Mouse (Mus musculus) stomach, postnatal 0 days (tissue): ENCODE data around the gene Vps16. TPM values are rescaled to one million over a fixed set of nuclear protein-coding genes. Genes with fewer than 3 reads are reported as not detected.

Experiments
- ATAC-seq: fragments of 200-750 bp; cut with Nextera tagmentation; 2 replicates; pipeline ENCODE4 v1.8.0; 2017; ENCODE audit not compliant: low FRiP score, low TSS enrichment
- DNase-seq: peaks from one replicate; pipeline ENCODE4 v3.0.0-alpha.2; 2016; ENCODE audit warnings: low spot score
- H3K27ac ChIP-seq: fragments of 300-500 bp; sonication (generic); replicated peaks from 2 replicates; pipeline ENCODE4 v1.5.1; 2014; ENCODE audit warnings: mild to moderate bottlenecking, control low read depth
- H3K27me3 ChIP-seq: fragments of 300-500 bp; sonication (generic); 2 replicates; pipeline ENCODE4 v1.6.1; 2014; ENCODE audit warnings: low read length; ENCODE audit not compliant: control insufficient read depth, insufficient read depth
- H3K36me3 ChIP-seq: fragments of 300-500 bp; sonication (generic); 2 replicates; pipeline ENCODE4 v1.6.1; 2014; ENCODE audit warnings: low read length, mixed read lengths; ENCODE audit not compliant: control insufficient read depth, insufficient read depth
- H3K4me1 ChIP-seq: fragments of 300-500 bp; sonication (generic); replicated peaks from 2 replicates; pipeline ENCODE4 v1.6.1; 2014; ENCODE audit warnings: antibody characterized with exemption; ENCODE audit not compliant: control insufficient read depth, insufficient read depth
- H3K4me2 ChIP-seq: fragments of 300-500 bp; sonication (generic); replicated peaks from 2 replicates; pipeline ENCODE4 v1.6.1; 2014; ENCODE audit warnings: low read depth, mild to moderate bottlenecking, control low read depth, moderate library complexity
- H3K4me3 ChIP-seq: fragments of 300-500 bp; sonication (generic); 2 replicates; pipeline ENCODE4 v1.5.1; 2014; ENCODE audit warnings: low read depth, low read length, control low read depth
- H3K9ac ChIP-seq: fragments of 300-500 bp; sonication (generic); 2 replicates; pipeline ENCODE4 v1.6.1; 2014; ENCODE audit warnings: mild to moderate bottlenecking, low read length, control low read depth, mixed read lengths
- H3K9me3 ChIP-seq: fragments of 300-500 bp; sonication (generic); 2 replicates; pipeline ENCODE4 v1.6.1; 2016; ENCODE audit warnings: low read length; ENCODE audit not compliant: control insufficient read depth
- CTCF ChIP-seq: IDR thresholded peaks from 2 replicates; pipeline ENCODE4 v1.5.1; 2016; ENCODE audit warnings: antibody characterized with exemption, low read depth, mild to moderate bottlenecking, moderate library complexity
- EP300 ChIP-seq: optimal IDR thresholded peaks from 2 replicates; pipeline ENCODE3; 2016; ENCODE audit warnings: antibody characterized with exemption
- WGBS: fragments of 180-500 bp; shearing (Covaris S2); extraction: QIAGEN DNeasy Blood & Tissue Kit; methylation state at CpG from one replicate; pipeline ENCODE4 v1.1.7; 2014; 5-methylcytosine and 5-hydroxymethylcytosine counted together
- polyA plus RNA-seq: library from polyadenylated mRNA; unstranded; fragments of >200 nt; fragmentation: Nextera tagmentation; extraction: Ambion mirVana; gene quantifications from 2 replicates; pipeline ENCODE4 v1.2.1, GENCODE M21; 2015

Gene Vps16
- polyA plus RNA-seq, 1 experiment from 2014 or later: 37.0 TPM

DNA sequence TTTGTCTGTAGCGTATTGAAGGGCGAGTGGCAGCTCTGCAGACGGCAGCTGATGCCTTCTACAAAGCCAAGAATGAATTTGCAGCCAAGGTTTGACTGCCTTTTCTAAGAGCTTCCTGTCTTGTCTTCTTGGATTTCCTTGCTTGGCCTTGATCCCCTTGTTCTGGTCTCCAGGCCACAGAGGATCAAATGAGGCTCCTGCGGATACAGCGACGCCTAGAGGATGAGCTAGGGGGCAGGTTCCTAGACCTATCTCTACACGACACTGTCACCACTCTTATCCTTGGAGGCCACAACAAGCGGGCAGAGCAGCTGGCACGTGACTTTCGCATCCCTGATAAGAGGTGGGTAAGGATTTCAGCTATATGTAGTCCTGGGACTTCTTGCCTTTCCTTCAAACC lies 18.0 kb downstream of the Vps16 start:
- Histone ChIP-seq H3K4me3 (no peak overlapping the region), H3K9me3 (no peaks in the 10 kb centered on the region), H3K9ac (no peak overlapping the region), H3K27ac (no peak overlapping the region), H3K4me2 (no peak overlapping the region), H3K36me3 (peaks cover 28% of the 10 kb centered on the region), H3K4me1 (no peaks in the 10 kb centered on the region), H3K27me3 (no peaks in the 10 kb centered on the region)
- TF ChIP-seq EP300: no peak
- no peak for TF ChIP-seq CTCF
- DNase-seq (no peak), ATAC-seq (no peak)
- WGBS: 89% methylated on average over 10 of the region's 10 CpGs

DNA sequence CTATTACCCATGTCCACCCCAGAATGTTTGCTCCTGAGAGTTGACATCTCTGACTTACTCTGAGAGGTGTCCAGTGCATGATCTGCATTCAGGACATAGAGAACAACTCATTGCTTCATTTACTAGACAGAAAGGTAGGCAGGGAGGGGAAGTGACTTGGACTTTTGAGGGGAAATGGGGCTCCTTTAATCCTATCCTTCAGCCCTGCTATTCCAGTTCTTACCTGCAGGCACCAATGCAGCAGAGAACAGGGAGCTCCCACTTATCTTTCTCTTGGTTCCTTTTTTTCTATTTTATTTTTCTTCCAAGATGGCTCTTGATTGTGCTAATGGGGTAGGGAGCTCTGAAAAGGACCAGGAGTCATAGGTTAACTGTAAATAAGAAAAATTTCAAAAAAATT lies 24.3 kb downstream of the Vps16 start:
- H3K4me3 ChIP-seq: no peak overlapping the region
- no peak overlapping the region for H3K9ac ChIP-seq
- H3K27me3 ChIP-seq: no peaks in the 10 kb centered on the region
- no peak overlapping the region for H3K4me2 ChIP-seq
- DNase-seq (no peak), ATAC-seq (no peak)
- TF ChIP-seq CTCF (peak; percentile 30), EP300 (no peak)
- H3K27ac ChIP-seq: no peak overlapping the region
- H3K36me3 ChIP-seq: 0 out of 2 replicates have a peak, but pooled peaks cover 2% of the 10 kb centered on the region
- H3K4me1 ChIP-seq: peaks cover 6% of the 10 kb centered on the region; the same call in 1 of the 2 replicates
- no peaks in the 10 kb centered on the region for H3K9me3 ChIP-seq

DNA sequence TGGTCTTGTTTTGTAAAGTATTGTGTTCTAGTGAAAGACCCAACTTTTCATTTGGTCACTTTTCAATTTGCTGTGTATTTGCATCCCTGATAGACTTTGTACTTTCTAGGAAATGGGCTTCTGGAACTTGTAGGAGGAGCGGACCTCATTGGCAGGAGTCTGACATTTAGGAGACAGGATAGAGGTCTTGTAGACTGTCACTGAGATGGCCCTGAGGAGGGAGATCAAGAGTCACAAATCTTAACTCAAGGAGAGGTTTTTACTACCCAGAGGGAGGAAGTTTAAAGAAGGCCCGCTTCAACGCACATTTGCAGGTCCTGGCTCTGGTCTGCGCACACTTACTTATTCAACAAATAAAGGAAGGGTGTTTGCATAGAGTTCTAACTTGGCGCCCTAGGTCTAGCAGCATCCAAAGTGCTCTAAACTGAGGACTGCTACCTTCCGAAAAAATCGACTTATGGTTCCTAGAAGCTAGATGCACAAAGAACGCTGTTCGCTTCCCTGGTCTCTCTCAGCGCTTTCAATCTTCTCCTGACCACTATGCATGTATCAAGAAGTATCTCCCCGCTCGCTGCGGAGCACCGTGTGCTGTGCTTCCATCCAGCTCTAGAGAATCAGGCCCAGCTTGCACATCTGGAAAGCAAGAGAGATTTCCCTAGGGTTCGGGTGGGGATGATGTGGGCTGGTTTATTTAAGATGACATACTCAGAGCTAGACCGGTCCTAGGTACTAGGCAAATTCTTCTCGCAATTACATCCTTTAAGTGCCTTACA lies 25.1 kb downstream of the Vps16 start:
- ATAC-seq: 0 out of 2 replicates have a peak, but pooled peaks have one; percentile 2
- Histone ChIP-seq H3K27me3 (no peaks in the 10 kb centered on the region), H3K27ac (0 out of 2 replicates have a peak overlapping the region, but pooled peaks have one; percentile 87), H3K4me1 (peaks cover 6% of the 10 kb centered on the region; the same call in 1 of the 2 replicates), H3K9me3 (no peaks in the 10 kb centered on the region), H3K9ac (peak overlapping the region; percentile 81), H3K4me3 (peak overlapping the region; percentile 70), H3K36me3 (no peaks in the 10 kb centered on the region), H3K4me2 (peak overlapping the region; percentile 84)
- 8% methylated on average over 17 of the region's 17 CpGs for WGBS
- TF ChIP-seq CTCF: no peak
- TF ChIP-seq EP300: no peak
- DNase-seq: no peak

GRCm38 (mm10) chr2:130449794-130450433 lies 25.8 kb downstream of the Vps16 start, which contains the start of gene Ptpra:
Gene Ptpra (plus strand): TSS chr2:130450278.
- Histone ChIP-seq H3K27ac (peak within 1 kb of the TSS; percentile 87), H3K9me3 (no peaks in the 10 kb centered on the region), H3K4me1 (peaks cover 6% of the 10 kb centered on the region; the same call in 1 of the 2 replicates), H3K36me3 (no peaks in the 10 kb centered on the region), H3K9ac (peak within 1 kb of the TSS; percentile 81), H3K27me3 (no peaks in the 10 kb centered on the region), H3K4me2 (peak within 1 kb of the TSS; percentile 84), H3K4me3 (peak within 1 kb of the TSS; percentile 70)
- TF ChIP-seq EP300 (no peak), CTCF (no peak)
- ATAC-seq (peak; percentile 96), DNase-seq (peak; percentile 91)
- WGBS: under 1% methylated on average over 39 of the region's 50 CpGs

DNA sequence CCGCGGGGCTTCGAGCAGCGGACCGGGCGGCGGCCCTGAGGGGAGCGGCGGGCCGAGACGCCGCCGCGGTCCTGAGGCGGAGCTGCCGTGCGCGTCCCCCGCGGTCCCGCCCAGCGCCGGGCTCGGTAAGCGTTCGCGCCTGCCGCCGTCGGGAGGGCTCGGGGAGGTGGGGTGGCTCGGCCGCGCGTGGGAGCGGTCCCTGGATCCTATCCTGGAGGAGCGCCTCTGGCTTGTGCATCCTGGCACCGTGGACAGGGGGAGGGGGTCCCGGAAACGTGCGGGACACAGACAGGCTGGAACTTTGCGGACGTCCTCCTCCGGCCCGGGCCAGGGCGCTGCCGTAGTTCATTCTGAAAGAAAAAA lies 26.3 kb downstream of the Vps16 start:
- 0% methylated on average over 41 of the region's 47 CpGs for WGBS
- H3K27ac ChIP-seq: peak overlapping the region; percentile 87
- peaks cover 6% of the 10 kb centered on the region; the same call in 1 of the 2 replicates for H3K4me1 ChIP-seq
- TF ChIP-seq CTCF: no peak
- TF ChIP-seq EP300: no peak
- H3K9ac ChIP-seq: peak overlapping the region; percentile 81
- peak overlapping the region; percentile 70 for H3K4me3 ChIP-seq
- peak overlapping the region; percentile 84 for H3K4me2 ChIP-seq
- peak; percentile 90 for ATAC-seq
- H3K36me3 ChIP-seq: no peaks in the 10 kb centered on the region
- peak; percentile 81 for DNase-seq
- H3K9me3 ChIP-seq: no peaks in the 10 kb centered on the region
- no peaks in the 10 kb centered on the region for H3K27me3 ChIP-seq
